Mouse (Mus musculus) spleen, embryonic (tissue): ENCODE measurements around the gene Timmdc1.
"Not testable (repeated sequence)": the region's sequence is repeated elsewhere in the genome, so short reads cannot be mapped to it uniquely, and the experiment has no call there.

Experiments
- CTCF ChIA-PET: fragments of 350-600 bp; sonication (Branson Sonifier 250); formaldehyde crosslinking; loops from one replicate; lab custom pipeline; 2022; lab: Charles Lee

Timmdc1 gene

DNA sequence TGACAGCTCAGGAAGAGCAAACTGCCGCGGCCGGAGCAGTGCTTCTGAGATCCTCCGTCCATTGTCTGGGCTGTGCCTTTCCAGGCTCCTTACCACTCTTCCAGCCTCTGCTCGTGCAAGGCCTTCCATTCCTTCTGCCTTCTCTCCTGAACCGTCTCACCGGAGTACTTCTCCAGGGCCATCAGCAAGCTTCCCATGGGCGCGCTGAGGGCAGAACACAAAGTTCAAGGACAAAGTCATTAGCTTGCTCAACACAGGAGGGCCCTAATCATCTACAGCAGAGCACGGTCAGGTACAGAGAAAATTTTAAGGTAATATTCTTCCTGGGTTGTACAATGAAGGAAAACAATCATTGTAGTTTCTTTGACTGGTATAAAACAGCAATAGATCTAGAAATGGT lies 20.0 kb downstream of the Timmdc1 start:
- CTCF ChIA-PET, result interaction anchor here (0.6 kb wide), 1 partner anchor 127 kb away, joined by 5 read pairs; no protein-coding TSS in a partner anchor

DNA sequence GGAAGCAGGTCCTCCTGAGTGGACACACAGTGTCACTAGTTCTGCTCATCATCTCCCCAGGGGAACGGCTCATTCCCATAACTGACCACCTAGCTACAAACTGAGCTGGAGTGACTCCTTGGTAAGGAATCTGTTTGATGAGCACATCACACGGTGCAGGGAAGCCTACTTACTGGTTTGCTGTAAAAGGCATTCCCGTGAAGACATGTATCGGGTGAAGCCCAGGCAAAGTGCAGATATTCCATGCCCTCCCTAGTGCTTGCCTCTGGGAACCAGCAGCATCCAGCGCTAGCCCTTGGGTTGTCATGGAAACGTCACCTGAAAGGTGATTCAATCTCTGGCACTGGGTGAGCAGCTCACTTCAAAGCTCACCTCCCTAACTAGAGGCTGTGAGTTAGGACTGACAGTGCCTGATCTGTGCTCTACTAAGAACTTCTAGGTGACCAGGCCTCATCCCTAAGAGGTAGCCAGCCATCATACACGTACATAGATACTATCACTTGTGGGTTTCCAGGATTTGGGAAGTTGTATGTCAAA lies 25.8 kb downstream of the Timmdc1 start:
- CTCF ChIA-PET, result no interaction called here

GRCm38 (mm10) chr16:38493890-38494289 lies 28.6 kb downstream of the Timmdc1 start:
- CTCF ChIA-PET, result no interaction called here

DNA sequence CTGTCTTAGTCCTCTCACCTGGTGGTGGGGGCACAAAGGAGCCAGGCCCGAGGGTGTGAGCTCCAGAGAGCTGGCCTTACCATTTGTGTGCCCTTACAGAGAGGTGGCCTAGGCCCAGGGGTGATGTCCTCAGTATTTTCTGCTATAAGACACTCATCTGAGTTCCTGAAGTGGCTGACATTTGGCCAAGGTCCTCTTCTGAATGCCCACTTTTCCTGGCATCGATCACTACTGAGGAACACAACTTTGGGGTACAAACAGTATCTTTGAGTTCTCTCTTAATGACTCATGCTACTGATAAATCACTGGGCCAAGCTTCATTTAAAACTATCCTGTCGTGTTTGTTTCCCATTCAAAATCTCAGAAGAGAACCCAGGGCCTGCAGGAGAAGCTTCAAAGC lies 29.9 kb downstream of the Timmdc1 start:
- CTCF ChIA-PET, result no interaction called here

DNA sequence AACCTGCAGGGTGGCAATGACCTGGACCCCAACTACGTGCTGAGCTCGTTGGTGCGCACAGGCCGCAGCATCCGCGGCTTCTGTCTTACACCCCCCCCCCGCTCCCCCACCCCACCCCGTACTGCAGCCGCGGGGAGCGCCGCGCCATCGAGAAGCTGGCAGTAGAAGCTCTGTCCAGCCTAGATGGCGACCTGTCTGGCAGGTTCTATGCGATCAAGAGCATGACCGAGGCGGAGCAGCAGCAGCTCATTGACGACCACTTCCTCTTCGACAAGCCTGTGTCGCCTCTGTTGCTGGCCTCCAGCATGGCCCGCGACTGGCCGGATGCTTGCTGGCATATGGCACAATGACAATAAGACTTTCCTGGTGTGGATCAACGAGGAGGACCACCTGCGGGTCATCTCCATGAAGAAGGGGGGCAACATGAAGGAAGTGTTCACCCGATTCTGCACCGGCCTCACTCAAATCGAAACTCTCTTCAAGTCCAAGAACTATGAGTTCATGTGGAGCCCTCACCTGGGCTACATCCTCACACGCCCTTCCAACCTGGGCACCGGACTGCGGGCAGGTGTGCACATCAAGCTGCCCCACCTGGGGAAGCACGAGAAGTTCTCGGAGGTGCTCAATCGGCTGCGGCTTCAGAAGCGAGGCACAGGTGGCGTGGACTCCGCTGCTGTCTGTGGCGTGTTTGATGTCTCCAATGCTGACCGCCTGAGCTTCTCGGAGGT lies 38.7 kb downstream of the Timmdc1 start:
- CTCF ChIA-PET, result interaction anchor here (0.5 to 1.1 kb wide), 3 partner anchors 107 to 208 kb away, joined by 3 read pairs; no protein-coding TSS in a partner anchor

GRCm38 (mm10) chr16:38482780-38483562 lies 39.5 kb downstream of the Timmdc1 start:
- CTCF ChIA-PET, result interaction anchor here (0.7 to 1.1 kb wide), 3 partner anchors 14 to 155 kb away, joined by 3 to 6 read pairs (median 4); no protein-coding TSS in a partner anchor

DNA sequence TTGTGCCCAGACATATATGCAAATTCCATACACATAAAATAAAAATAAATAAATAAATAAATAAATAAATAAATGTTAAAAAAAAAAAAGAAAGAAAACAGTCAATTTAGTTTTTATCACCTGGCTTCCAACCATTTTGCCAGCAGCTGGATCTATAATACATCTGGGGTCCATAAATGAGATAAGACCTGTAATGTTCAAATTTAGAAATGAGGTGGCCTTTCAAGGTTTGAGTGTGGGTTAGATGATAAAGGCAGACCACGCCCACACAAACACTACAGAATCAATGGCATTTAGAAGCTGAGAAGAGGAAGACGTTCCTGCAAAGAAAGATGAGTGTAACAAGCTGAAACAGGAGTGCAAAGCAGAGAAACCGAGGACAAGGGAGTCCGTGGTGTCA lies 41.1 kb downstream of the Timmdc1 start:
- CTCF ChIA-PET, result interaction anchor here (1.4 kb wide), 1 partner anchor 20 kb away, joined by 3 read pairs; no protein-coding TSS in a partner anchor

DNA sequence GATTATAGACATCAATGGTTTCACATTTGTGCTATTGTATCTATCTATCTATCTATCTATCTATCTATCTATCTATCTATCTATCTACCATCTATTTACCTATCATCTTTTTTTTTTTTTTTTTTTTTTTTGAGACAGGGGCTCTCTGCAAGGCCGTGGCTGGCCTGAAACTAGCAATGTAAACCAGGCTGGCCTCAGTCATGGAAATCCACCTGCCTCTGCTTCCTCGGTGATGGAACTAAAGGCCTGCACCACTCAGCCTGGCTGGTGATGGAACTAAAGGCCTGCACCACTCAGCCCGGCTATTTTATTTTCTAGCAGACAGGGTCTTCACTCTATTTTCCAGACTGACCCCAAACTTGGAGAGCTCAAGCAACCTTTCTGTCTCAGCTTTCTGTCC lies 44.2 kb downstream of the Timmdc1 start:
- CTCF ChIA-PET, result no interaction called here

GRCm38 (mm10) chr16:38477241-38477608 lies 45.2 kb downstream of the Timmdc1 start:
- CTCF ChIA-PET, result not testable (repeated sequence)

DNA sequence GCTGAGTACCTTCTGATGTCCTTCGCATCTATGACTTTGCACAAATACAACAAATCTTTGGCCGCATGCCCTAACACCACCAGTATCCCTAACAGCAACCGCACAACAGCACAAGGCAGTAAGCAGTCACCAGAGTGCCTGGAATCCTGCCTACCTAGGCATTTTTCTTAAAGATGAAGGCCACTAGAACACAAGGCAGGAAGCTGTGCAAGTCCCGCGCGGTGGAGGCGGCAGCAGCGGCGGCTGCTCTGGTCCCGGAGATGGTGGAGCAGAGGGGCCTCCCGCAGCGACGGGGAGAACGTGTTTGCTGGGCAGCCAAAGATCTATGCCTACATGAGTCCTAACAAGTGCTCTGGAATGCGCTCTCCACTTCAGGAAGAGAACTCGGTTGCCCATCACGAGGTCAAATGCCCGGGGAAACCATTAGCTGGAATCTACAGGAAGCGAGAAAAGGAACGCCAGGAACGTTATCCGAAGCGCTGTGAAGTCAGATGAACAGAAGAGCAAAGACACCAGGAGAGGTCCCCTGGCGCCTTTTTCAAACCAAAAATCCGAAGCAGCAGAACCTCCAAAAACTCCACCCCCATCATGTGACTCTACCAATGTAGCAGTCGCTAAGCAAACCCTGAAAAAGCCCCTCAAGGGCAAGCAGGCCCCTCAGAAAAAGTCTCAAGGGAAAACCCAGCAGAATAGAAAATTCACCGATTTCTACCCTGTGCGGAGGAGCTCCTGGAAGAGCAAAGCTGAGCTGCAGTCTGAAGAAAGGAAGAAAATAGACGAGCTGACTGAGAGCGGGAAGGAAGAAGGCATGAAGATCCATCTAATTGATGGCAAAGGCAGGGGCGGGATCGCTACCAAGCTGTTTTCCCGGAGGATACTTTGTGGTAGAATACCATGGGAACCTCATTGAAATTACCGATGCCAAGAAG lies 45.9 kb downstream of the Timmdc1 start:
- CTCF ChIA-PET, result interaction anchor here (0.6 kb wide), 2 partner anchors 70 to 385 kb away, joined by 3 to 4 read pairs; no protein-coding TSS in a partner anchor

DNA sequence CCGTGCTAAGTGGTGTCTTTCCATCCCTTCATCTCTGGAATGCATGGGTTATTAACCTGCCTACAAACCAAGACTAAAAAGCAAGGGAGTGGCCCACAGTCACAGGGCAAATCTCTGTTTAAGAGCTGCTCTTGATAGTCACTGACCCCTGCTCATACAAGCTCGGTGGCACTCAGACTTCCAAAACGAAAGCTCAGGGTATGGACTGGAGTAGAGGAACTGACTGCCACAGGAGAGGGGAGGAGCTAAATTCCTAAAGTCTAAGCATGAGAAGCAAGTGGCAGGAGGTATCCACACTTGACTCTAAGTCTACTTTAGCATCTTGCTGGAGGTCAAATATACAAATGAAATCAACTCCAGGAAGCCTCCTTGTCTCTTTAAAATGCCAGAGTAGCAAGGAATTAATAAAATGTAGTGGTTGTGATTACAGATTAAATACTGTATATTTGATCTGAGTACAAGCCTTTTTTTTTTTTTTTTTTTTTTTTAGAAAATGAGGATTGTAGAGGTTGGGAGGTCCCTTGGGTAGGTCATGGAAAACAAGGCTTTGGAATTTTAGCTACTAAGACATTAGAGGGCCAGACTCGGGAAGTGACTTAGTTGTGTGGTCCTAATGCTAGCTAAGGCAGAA lies 46.7 kb downstream of the Timmdc1 start:
- CTCF ChIA-PET, result interaction anchor here (0.6 kb wide), 1 partner anchor 384 kb away, joined by 4 read pairs; no protein-coding TSS in a partner anchor

- CTCF ChIA-PET, result no interaction called here
Observed at GRCm38 (mm10) chr16:38474677-38475286, 47.7 kb downstream of the Timmdc1 start.

GRCm38 (mm10) chr16:38473661-38474060 lies 48.8 kb downstream of the Timmdc1 start:
- CTCF ChIA-PET, result no interaction called here

DNA sequence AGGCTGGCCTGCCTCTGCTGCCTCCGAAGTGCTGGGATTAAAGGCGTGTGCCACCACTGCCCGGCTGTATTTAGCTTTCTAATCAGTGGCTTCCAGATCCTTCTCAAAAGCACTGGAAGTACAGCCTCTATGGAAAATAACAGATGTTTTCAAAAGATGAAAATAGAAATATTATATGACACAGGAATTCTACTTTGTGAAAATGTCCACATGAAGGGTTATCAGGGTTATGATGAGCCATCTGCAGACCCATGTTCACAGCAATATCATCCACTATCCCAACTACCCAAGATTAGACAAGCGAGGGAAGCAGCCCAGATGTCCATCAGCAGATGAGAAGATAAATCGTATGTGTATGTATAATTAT lies 50.0 kb downstream of the Timmdc1 start:
- CTCF ChIA-PET, result no interaction called here

DNA sequence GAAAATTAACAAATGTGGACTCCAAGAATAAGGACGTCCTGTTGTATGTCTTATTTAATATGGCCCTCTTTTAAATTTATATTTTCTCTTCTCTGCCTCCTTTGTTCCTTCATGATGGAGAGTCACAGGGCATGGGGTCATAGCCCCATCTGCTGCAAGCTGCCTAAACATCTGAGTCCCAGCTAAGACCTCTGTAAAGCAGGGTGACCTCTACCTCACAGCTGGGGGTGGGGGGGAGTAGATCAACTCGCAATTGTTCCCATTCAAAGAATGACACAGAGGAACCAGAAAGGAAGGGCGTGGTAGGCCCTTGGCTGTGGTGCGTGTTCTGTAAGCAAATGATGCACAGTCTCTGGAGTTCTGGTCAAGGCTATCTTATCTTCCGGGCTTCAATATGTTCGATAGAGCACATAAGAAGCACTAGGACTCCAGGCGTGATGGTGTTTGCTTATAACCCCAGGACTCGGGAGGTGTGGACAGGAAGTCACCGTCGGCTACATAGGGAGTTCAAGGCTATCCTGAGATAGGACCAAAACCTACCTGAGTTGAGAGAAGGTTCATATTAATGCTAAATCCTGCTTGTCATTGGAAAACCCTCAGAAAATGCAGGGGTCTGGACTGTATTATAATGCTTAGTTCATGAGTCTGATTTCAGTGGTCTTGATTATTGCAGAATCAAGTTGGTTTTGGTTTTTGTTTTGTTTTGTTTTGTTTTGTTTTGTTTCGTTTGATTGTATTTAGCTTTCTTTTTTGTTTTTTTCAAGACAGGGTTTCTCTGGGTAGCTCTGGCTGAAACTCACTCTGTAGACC lies 50.6 kb downstream of the Timmdc1 start:
- CTCF ChIA-PET, result interaction anchor here (0.8 kb wide), 1 partner anchor 15 kb away, joined by 5 read pairs; no protein-coding TSS in a partner anchor

DNA sequence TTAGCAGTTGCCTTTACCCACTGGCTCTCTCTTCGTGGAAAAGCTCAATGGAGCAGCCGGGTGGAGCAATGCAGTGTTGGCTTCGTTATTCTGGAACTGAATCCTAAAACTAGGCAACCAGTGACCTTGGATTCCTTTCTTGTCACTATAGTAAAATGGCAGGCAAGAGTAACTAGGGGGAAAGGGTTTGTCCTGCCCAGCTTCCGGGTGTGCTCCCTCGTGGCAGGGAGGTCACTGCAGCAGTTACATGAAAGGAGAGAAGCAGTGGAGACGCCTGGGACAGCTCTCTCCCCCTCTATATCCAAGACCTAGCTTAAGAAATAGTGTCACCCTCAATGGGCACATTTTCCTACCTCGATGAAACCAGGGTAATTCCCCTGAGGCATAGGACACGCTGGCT lies 53.0 kb downstream of the Timmdc1 start:
- CTCF ChIA-PET, result interaction anchor here (0.5 kb wide), 2 partner anchors 13 to 61 kb away, joined by 4 to 5 read pairs; no protein-coding TSS in a partner anchor

- CTCF ChIA-PET, result interaction anchor here (0.5 kb wide), 1 partner anchor 14 kb away, joined by 4 read pairs; no protein-coding TSS in a partner anchor
Observed at GRCm38 (mm10) chr16:38468706-38469018, 53.8 kb downstream of the Timmdc1 start.

DNA sequence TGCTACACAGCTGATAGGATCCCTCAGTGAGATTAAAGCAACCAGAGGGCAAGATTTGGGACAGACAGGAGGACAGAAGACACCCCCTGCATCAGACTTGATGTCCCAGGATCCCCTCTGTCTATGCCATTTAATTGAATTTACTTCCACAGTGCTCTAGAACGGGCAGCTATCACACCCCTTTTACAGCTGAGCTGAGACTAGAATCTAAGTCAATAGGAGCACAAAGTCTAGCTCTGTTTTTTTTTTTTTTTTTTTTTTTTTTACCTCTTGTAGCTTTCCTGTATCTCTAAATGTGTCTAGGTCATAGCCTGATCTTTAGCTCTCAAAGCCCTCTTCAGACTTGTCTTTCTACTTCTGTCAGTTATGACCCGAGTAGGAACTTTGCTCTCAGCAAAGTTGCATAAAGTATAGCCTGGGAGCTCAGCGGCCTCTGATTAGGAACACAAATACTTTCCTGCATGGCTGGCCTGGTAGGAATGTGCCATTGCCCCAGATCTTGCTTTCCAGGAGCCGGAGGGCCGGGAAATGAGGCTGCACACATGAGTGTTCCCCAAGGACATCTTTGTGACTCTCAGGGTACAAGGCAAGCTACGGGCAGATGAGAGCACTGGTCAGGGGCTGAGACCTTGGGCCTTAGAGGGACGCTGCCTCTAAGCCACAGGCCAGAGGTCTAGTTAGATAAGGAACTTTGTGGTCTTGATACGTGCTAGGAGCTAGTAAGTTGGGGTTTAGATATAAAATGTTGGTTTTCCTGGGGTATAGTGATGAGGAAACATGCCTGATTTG lies 54.4 kb downstream of the Timmdc1 start:
- CTCF ChIA-PET, result no interaction called here
